Mouse (Mus musculus): ENCODE results near the gene Ttc5. TPM values are rescaled to one million over a fixed set of nuclear protein-coding genes. Genes with fewer than 3 reads are reported as not detected.
"Not testable (repeated sequence)": the region's sequence is repeated elsewhere in the genome, so short reads cannot be mapped to it uniquely, and the experiment has no call there.

The Ttc5 gene
- total and polyA plus RNA-seq, 3 experiments, result 13.2 to 13.9 (median 13.3) TPM

- Histone ChIP-seq H3K79me2 (replicated peaks; ENCODE audit: control insufficient read depth, insufficient read depth, low read length) (no peaks in the 10 kb centered on the region), H3K36me3 (ENCODE audit: control insufficient read depth, insufficient read depth, low read length) (no peaks in the 10 kb centered on the region; the same call in 1 of the 2 replicates), H3K27me3 (ENCODE audit: control insufficient read depth, insufficient read depth, low read length) (no peaks in the 10 kb centered on the region), H3K4me1 (ENCODE audit: control insufficient read depth, insufficient read depth, low read length) (no peaks in the 10 kb centered on the region), H3K4me3 (no peak overlapping the region), H3K27ac (no peak overlapping the region), H3K9ac (ENCODE audit: low read depth, low read length) (no peak overlapping the region)
- DNase-seq, result no peak
- TF ChIP-seq CTCF (IDR thresholded peaks at IDR 0.05), result peak; percentile 26; the same call in 1 of the 2 replicates
- no peak for TF ChIP-seq EP300 (IDR thresholded peaks at IDR 0.05; ENCODE audit: insufficient read depth, low read depth, low read length)
- intact Hi-C loops (cut with DNase I), result no loop called here
- WGBS, result 80% methylated on average over 2 of the region's 2 CpGs
Measured at GRCm38 (mm10) chr14:50823240-50823639, 37.9 kb upstream of the Ttc5 start.

GRCm38 (mm10) chr14:50813060-50813459 lies 27.7 kb upstream of the Ttc5 start:
- WGBS, result 91% methylated on average over 2 of the region's 2 CpGs
- intact Hi-C loops (cut with DNase I), result no loop called here
- no peak for DNase-seq
- Histone ChIP-seq H3K27me3 (ENCODE audit: control insufficient read depth, insufficient read depth, low read length) (no peaks in the 10 kb centered on the region), H3K79me2 (replicated peaks; ENCODE audit: control insufficient read depth, insufficient read depth, low read length) (no peaks in the 10 kb centered on the region), H3K36me3 (ENCODE audit: control insufficient read depth, insufficient read depth, low read length) (no peaks in the 10 kb centered on the region), H3K27ac (no peak overlapping the region), H3K4me1 (ENCODE audit: control insufficient read depth, insufficient read depth, low read length) (no peaks in the 10 kb centered on the region), H3K4me3 (no peak overlapping the region), H3K9ac (ENCODE audit: low read depth, low read length) (no peak overlapping the region)
- no peak for TF ChIP-seq CTCF (IDR thresholded peaks at IDR 0.05)
- TF ChIP-seq POLR2A (IDR thresholded peaks at IDR 0.05; ENCODE audit: insufficient read depth, low read depth, low read length), result no peak
- no peak for TF ChIP-seq EP300 (IDR thresholded peaks at IDR 0.05; ENCODE audit: insufficient read depth, low read depth, low read length)

GRCm38 (mm10) chr14:50807487-50808072 lies 22.3 kb upstream of the Ttc5 start, which contains the start of the genes Ccnb1ip1 and Parp2:
TSS of gene Ccnb1ip1 (minus strand) at chr14:50807732.
TSS of gene Parp2 (plus strand) at chr14:50807841.
- Histone ChIP-seq H3K4me3 (peak within 1 kb of the TSS; percentile 74), H3K9ac (ENCODE audit: low read depth, low read length) (peak within 1 kb of the TSS; percentile 88), H3K27ac (peak within 1 kb of the TSS; percentile 65), H3K27me3 (ENCODE audit: control insufficient read depth, insufficient read depth, low read length) (no peaks in the 10 kb centered on the region), H3K4me1 (ENCODE audit: control insufficient read depth, insufficient read depth, low read length) (peaks cover 1% of the 10 kb centered on the region; the same call in 1 of the 2 replicates), H3K79me2 (replicated peaks; ENCODE audit: control insufficient read depth, insufficient read depth, low read length) (no peaks in the 10 kb centered on the region), H3K36me3 (ENCODE audit: control insufficient read depth, insufficient read depth, low read length) (no peaks in the 10 kb centered on the region)
- DNase-seq, result peak; percentile 98 to 99
- TF ChIP-seq EP300 (IDR thresholded peaks at IDR 0.05; ENCODE audit: insufficient read depth, low read depth, low read length) (peak; percentile 63; the same call in 1 of the 2 replicates), POLR2A (IDR thresholded peaks at IDR 0.05; ENCODE audit: insufficient read depth, low read depth, low read length) (peak; percentile 84), CTCF (IDR thresholded peaks at IDR 0.05) (no peak)
- intact Hi-C loops (cut with DNase I), result loop anchor here (1.0 to 10.0 kb wide), 5 partner anchors 22 to 457 kb away; partner anchors contain the start of genes Pip4p1, Pnp and Ttc5
- under 1% methylated on average over 42 of the region's 42 CpGs for WGBS

- not testable (repeated sequence) for H3K4me1 ChIP-seq (ENCODE audit: control insufficient read depth, insufficient read depth, low read length); H3K4me3 ChIP-seq; DNase-seq; H3K27ac ChIP-seq; H3K9ac ChIP-seq (ENCODE audit: low read depth, low read length); H3K79me2 ChIP-seq (replicated peaks; ENCODE audit: control insufficient read depth, insufficient read depth, low read length); H3K27me3 ChIP-seq (ENCODE audit: control insufficient read depth, insufficient read depth, low read length); H3K36me3 ChIP-seq (ENCODE audit: control insufficient read depth, insufficient read depth, low read length)
- intact Hi-C loops (cut with DNase I), result loop anchor here (5.0 to 10.0 kb wide), 3 partner anchors 61 to 458 kb away; partner anchors contain the start of genes Pip4p1 and Pnp
- 88% methylated on average over 5 of the region's 5 CpGs for WGBS
Measured at GRCm38 (mm10) chr14:50806469-50806868, 21.1 kb upstream of the Ttc5 start.

GRCm38 (mm10) chr14:50804683-50805082 lies 19.4 kb upstream of the Ttc5 start:
- no peaks in the 10 kb centered on the region for H3K27me3 ChIP-seq (ENCODE audit: control insufficient read depth, insufficient read depth, low read length)
- peaks cover 1% of the 10 kb centered on the region; the same call in 1 of the 2 replicates for H3K4me1 ChIP-seq (ENCODE audit: control insufficient read depth, insufficient read depth, low read length)
- no peak for TF ChIP-seq POLR2A (IDR thresholded peaks at IDR 0.05; ENCODE audit: insufficient read depth, low read depth, low read length)
- TF ChIP-seq EP300 (IDR thresholded peaks at IDR 0.05; ENCODE audit: insufficient read depth, low read depth, low read length), result no peak
- H3K4me3 ChIP-seq, result no peak overlapping the region
- intact Hi-C loops (cut with DNase I), result loop anchor here (1.0 to 10.0 kb wide), 4 partner anchors 63 to 460 kb away; partner anchors contain the start of genes Pip4p1 and Pnp
- H3K27ac ChIP-seq, result no peak overlapping the region
- no peak for DNase-seq
- H3K9ac ChIP-seq (ENCODE audit: low read depth, low read length), result no peak overlapping the region
- H3K79me2 ChIP-seq (replicated peaks; ENCODE audit: control insufficient read depth, insufficient read depth, low read length), result no peaks in the 10 kb centered on the region
- no peaks in the 10 kb centered on the region for H3K36me3 ChIP-seq (ENCODE audit: control insufficient read depth, insufficient read depth, low read length)
- 72% methylated on average over 13 of the region's 13 CpGs for WGBS

DNA sequence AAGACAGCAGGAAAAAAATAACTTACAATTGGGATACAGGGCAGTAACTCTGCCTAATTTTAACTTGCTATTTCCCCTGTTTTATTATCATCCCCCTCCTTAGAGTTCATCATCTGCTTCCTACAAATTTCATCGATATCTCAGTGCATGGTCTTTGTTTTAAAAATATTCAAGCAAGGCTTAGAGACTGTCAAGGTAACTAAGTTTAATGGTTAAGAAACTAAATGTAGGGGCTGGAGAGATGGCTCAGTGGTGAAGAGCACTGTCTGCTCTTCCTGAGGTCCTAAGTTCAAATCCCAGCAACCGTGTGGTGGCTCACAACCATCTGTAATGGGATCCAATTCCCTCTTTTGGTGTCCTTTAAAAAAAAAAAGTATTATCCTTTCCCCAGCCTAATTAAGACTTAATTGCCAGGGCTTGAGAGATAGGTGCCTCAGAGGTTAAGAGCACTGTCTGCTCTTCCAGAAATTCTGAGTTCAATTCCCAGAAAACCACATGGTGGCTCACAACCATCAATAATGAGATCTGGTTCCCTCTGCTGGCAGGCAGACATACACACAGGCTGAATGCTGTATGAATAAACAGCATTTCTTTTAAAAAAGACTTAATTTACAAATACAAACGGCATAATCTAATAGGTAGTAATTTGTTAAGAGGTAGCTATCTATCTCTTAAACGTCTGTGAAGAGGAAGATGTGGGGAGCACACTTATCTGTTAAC lies 17.7 kb upstream of the Ttc5 start:
- Histone ChIP-seq H3K9ac (ENCODE audit: low read depth, low read length) (no peak overlapping the region), H3K79me2 (replicated peaks; ENCODE audit: control insufficient read depth, insufficient read depth, low read length) (no peaks in the 10 kb centered on the region), H3K36me3 (ENCODE audit: control insufficient read depth, insufficient read depth, low read length) (no peaks in the 10 kb centered on the region), H3K27me3 (ENCODE audit: control insufficient read depth, insufficient read depth, low read length) (no peaks in the 10 kb centered on the region), H3K27ac (no peak overlapping the region), H3K4me1 (ENCODE audit: control insufficient read depth, insufficient read depth, low read length) (peaks cover 1% of the 10 kb centered on the region; the same call in 1 of the 2 replicates), H3K4me3 (no peak overlapping the region)
- intact Hi-C loops (cut with DNase I), result loop anchor here (10.0 kb wide), 1 partner anchor 462 kb away; no protein-coding TSS in a partner anchor
- no peak for TF ChIP-seq EP300 (IDR thresholded peaks at IDR 0.05; ENCODE audit: insufficient read depth, low read depth, low read length)
- TF ChIP-seq CTCF (IDR thresholded peaks at IDR 0.05), result peak; percentile 66
- WGBS, result 57% methylated on average over 4 of the region's 4 CpGs
- DNase-seq, result no peak
